In the genomic region with DNA sequence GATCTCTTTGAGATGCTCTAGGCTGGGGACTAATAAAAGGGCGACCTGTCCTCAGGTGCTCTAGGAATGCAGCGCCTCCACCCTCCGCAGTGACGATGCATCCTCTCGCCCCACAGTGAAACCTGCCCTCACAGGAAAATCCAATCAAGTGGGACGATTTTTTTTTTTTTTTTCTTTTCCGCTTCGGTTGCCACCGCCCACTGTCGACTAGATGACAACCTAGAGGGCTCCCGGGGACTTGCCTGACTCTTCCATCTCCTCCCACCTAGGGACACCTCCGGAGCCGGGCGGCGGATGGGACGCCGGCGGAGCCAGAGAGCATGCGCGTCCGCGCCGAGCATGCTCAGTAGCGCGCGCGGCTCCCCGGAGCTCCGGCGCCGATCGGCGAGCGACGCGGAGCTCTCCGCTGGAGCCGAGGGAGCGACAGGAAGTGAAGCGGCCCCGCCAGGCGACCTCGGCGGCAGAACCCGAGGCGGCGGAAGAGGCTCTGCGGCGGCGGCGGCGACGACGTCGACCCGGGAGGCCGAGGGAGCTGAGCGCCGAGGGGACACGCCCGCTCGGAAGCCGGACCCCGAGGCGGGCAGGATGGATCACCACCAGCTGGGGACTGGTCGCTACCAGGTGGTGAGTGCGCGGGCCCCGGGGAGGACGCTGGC, we compare ENCODE assay signal across 8 mouse cellular contexts. TPM values are rescaled to one million over a fixed set of nuclear protein-coding genes. Genes with fewer than 3 reads are reported as not detected.
DNase-seq lines count a peak whose midpoint lies in the region; ATAC-seq and TF ChIP-seq lines count a peak whose summit lies in the region.

A gene (plus strand): TSS at position 195 of the 656 bp plus-strand sequence.

- peak within 1 kb of the TSS; percentile 98 for H3K4me2 ChIP-seq in CH12.LX (ENCODE audit: insufficient read depth, low read depth, poor library complexity, severe bottlenecking)
- H3K4me2 ChIP-seq in forebrain, embryonic 11.5 days (ENCODE audit: low read depth, low read length, severe bottlenecking): peak within 1 kb of the TSS; percentile 71
- peak within 1 kb of the TSS; percentile 78 for H3K4me2 ChIP-seq in heart, embryonic 16.5 days (ENCODE audit: low read depth, low read length)
- peak within 1 kb of the TSS; percentile 57 for H3K4me2 ChIP-seq in neural tube, embryonic 15.5 days

- peak; percentile 95 for ATAC-seq in forebrain, embryonic 11.5 days (replicated peaks; ENCODE audit: low FRiP score)
- peak; percentile 97 for ATAC-seq in heart, embryonic 16.5 days (replicated peaks; ENCODE audit: extremely low read depth, insufficient read depth, low FRiP score)
- ATAC-seq in neural tube, embryonic 15.5 days (ENCODE audit: low FRiP score): peak; percentile 98

- no peak for TF ChIP-seq RAD21 in CH12.LX (IDR thresholded peaks at IDR 0.05; ENCODE audit: low read depth, low read length)

- peak within 1 kb of the TSS; percentile 35 to 82 (median 72) for H3K4me3 ChIP-seq in CH12.LX (replicated peaks in 1 of 3; ENCODE audit: low read depth in 2 of 3, low read length in 2 of 3, poor library complexity in 1 of 3)
- peak within 1 kb of the TSS; percentile 87 for H3K4me3 ChIP-seq in forebrain, embryonic 11.5 days (ENCODE audit: low read depth, low read length)
- peak within 1 kb of the TSS; percentile 94 for H3K4me3 ChIP-seq in heart, embryonic 16.5 days (ENCODE audit: low read length)
- H3K4me3 ChIP-seq in neural tube, embryonic 15.5 days (replicated peaks): peak within 1 kb of the TSS; percentile 80

- no peaks in the 10 kb centered on the region for H3K9me3 ChIP-seq in CH12.LX (replicated peaks; ENCODE audit: low read length)
- no peaks in the 10 kb centered on the region for H3K9me3 ChIP-seq in forebrain, embryonic 11.5 days (ENCODE audit: control insufficient read depth, low read length)
- H3K9me3 ChIP-seq in heart, embryonic 16.5 days (replicated peaks; ENCODE audit: control insufficient read depth, low read length): no peaks in the 10 kb centered on the region
- no peaks in the 10 kb centered on the region for H3K9me3 ChIP-seq in neural tube, embryonic 15.5 days (replicated peaks)

- TF ChIP-seq POLR2A in CH12.LX (IDR thresholded peaks at IDR 0.05; ENCODE audit: low read depth, low read length): peak; percentile 69

- TF ChIP-seq EP300 in CH12.LX (IDR thresholded peaks at IDR 0.05; ENCODE audit: low read length): no peak

- in situ Hi-C loops in CH12.LX (cut with MboI; ENCODE audit: low pct_ligation_motif_present, low pct_unique_long_range_greater_than_20kb, low sequenced_read_pairs): no loop called here

- no peak within 1 kb of the TSS; the same call in 1 of the 2 replicates for H3K27ac ChIP-seq in CH12.LX (ENCODE audit: insufficient read depth, low read depth)
- H3K27ac ChIP-seq in forebrain, embryonic 11.5 days (ENCODE audit: low read depth, low read length): peak within 1 kb of the TSS; percentile 84
- H3K27ac ChIP-seq in heart, embryonic 16.5 days (ENCODE audit: low read length): peak within 1 kb of the TSS; percentile 92
- H3K27ac ChIP-seq in neural tube, embryonic 15.5 days (replicated peaks): peak within 1 kb of the TSS; percentile 93

- no peak for TF ChIP-seq CTCF in CH12.LX (conservative IDR thresholded peaks at IDR 0.05 in 1 of 2, IDR thresholded peaks at IDR 0.05 in 1 of 2; ENCODE audit: low read depth in 2 of 2, low read length in 2 of 2)

- H3K79me2 ChIP-seq in CH12.LX (replicated peaks; ENCODE audit: control insufficient read depth, extremely low read depth, insufficient read depth, poor library complexity, severe bottlenecking): no peaks in the 10 kb centered on the region; the same call in 1 of the 2 replicates

- peaks cover 0 to 7% of the 10 kb centered on the region in 2 experiments; a peak in 2 of 4 replicates for H3K4me1 ChIP-seq in CH12.LX (ENCODE audit: control insufficient read depth in 1 of 2, insufficient read depth in 2 of 2)
- H3K4me1 ChIP-seq in forebrain, embryonic 11.5 days (replicated peaks; ENCODE audit: control insufficient read depth, insufficient read depth, low read length): no peaks in the 10 kb centered on the region
- H3K4me1 ChIP-seq in heart, embryonic 16.5 days (ENCODE audit: control insufficient read depth, insufficient read depth, low read length): peaks cover 6% of the 10 kb centered on the region; the same call in 1 of the 2 replicates
- peaks cover 19% of the 10 kb centered on the region for H3K4me1 ChIP-seq in neural tube, embryonic 15.5 days

- peaks cover 6% of the 10 kb centered on the region for H3K27me3 ChIP-seq in CH12.LX (replicated peaks)
- H3K27me3 ChIP-seq in forebrain, embryonic 11.5 days (ENCODE audit: control insufficient read depth, insufficient read depth, low read length): no peaks in the 10 kb centered on the region
- peaks cover 2% of the 10 kb centered on the region; the same call in 1 of the 2 replicates for H3K27me3 ChIP-seq in heart, embryonic 16.5 days (ENCODE audit: control insufficient read depth, insufficient read depth, low read length)
- no peaks in the 10 kb centered on the region for H3K27me3 ChIP-seq in neural tube, embryonic 15.5 days (replicated peaks)

- peak; percentile 77 for DNase-seq in CH12.LX (ENCODE audit: extremely low read depth)
- DNase-seq in c-Kit-positive CD71-negative TER-119-negative erythroid progenitor cells, embryonic 14.5 days (ENCODE audit: low read depth): peak; percentile 64
- DNase-seq in forebrain, embryonic 11.5 days (ENCODE audit: low spot score): peak; percentile 90
- DNase-seq in kidney, postnatal 4 days: peak; percentile 86 to 92
- peak; percentile 82 to 90 for DNase-seq in lung, adult 18-20 months
- peak; percentile 88 for DNase-seq in testis, postnatal 14 days (ENCODE audit: low spot score)

- H3K9ac ChIP-seq in CH12.LX (ENCODE audit: insufficient read depth, low read depth): peak within 1 kb of the TSS; percentile 41
- peak within 1 kb of the TSS; percentile 92 for H3K9ac ChIP-seq in forebrain, embryonic 11.5 days (ENCODE audit: low read length)
- H3K9ac ChIP-seq in heart, embryonic 16.5 days (ENCODE audit: low read length): peak within 1 kb of the TSS; percentile 97
- H3K9ac ChIP-seq in neural tube, embryonic 15.5 days (replicated peaks): peak within 1 kb of the TSS; percentile 89

- under 1% methylated on average over 57 of the region's 70 CpGs for WGBS in forebrain, embryonic 11.5 days
- 1% methylated on average over 65 of the region's 70 CpGs for WGBS in heart, embryonic 16.5 days
- under 1% methylated on average over 70 of the region's 70 CpGs for WGBS in neural tube, embryonic 15.5 days

- dilution Hi-C loops in CH12.LX (cut with MboI; ENCODE audit: extremely low pct_ligation_motif_present, extremely low pct_unique_long_range_greater_than_20kb, low sequenced_read_pairs): no loop called here

- no peaks in the 10 kb centered on the region for H3K36me3 ChIP-seq in CH12.LX (replicated peaks in 1 of 2; ENCODE audit: control insufficient read depth in 1 of 2, insufficient read depth in 1 of 2, low read length in 1 of 2)
- H3K36me3 ChIP-seq in forebrain, embryonic 11.5 days (ENCODE audit: control insufficient read depth, insufficient read depth, low read length): no peaks in the 10 kb centered on the region
- H3K36me3 ChIP-seq in heart, embryonic 16.5 days (ENCODE audit: control insufficient read depth, insufficient read depth): no peaks in the 10 kb centered on the region
- no peaks in the 10 kb centered on the region for H3K36me3 ChIP-seq in neural tube, embryonic 15.5 days

TF ChIP-seq in CH12.LX, 34 proteins besides CTCF, POLR2A, EP300 and RAD21:
- no peak for TF ChIP-seq E2F4 (IDR thresholded peaks at IDR 0.05; ENCODE audit: insufficient replicate concordance, low read depth, low read length)
- TF ChIP-seq SIN3A (IDR thresholded peaks at IDR 0.05; ENCODE audit: low read length): 0 out of 2 replicates have a peak, but pooled peaks have one; percentile 23
- TF ChIP-seq TCF12 (IDR thresholded peaks at IDR 0.05; ENCODE audit: low read depth, low read length): peak; percentile 60; the same call in 1 of the 2 replicates
- peak; percentile 72 for TF ChIP-seq NELFE (IDR thresholded peaks at IDR 0.05; ENCODE audit: low read depth, low read length)
- peak; percentile 83 for TF ChIP-seq ZNF384 (IDR thresholded peaks at IDR 0.05; ENCODE audit: low read depth, low read length)
- peak; percentile 57 for TF ChIP-seq HCFC1 (IDR thresholded peaks at IDR 0.05; ENCODE audit: low read depth, low read length)
- TF ChIP-seq ZMIZ1 (IDR thresholded peaks at IDR 0.05; ENCODE audit: low read depth, low read length): peak; percentile 73
- TF ChIP-seq POLR2AphosphoS2 (IDR thresholded peaks at IDR 0.05; ENCODE audit: low read depth, low read length): no peak
- peak; percentile 55; the same call in 1 of the 2 replicates for TF ChIP-seq KAT2A (IDR thresholded peaks at IDR 0.05; ENCODE audit: insufficient replicate concordance, low read length)
- TF ChIP-seq SMC3 (IDR thresholded peaks at IDR 0.05; ENCODE audit: low read depth, low read length): no peak
- 0 out of 2 replicates have a peak, but pooled peaks have one; percentile 45 for TF ChIP-seq MEF2A (IDR thresholded peaks at IDR 0.05; ENCODE audit: borderline replicate concordance, low read depth, low read length)
- TF ChIP-seq MAX (IDR thresholded peaks at IDR 0.05; ENCODE audit: low read length): peak; percentile 29; the same call in 1 of the 2 replicates
- TF ChIP-seq MXI1 (IDR thresholded peaks at IDR 0.05; ENCODE audit: low read depth, low read length): 0 out of 2 replicates have a peak, but pooled peaks have one; percentile 31
- TF ChIP-seq ELF1 (IDR thresholded peaks at IDR 0.05; ENCODE audit: low read depth, low read length): peak; percentile 78
- peak; percentile 77; the same call in 1 of the 2 replicates for TF ChIP-seq UBTF (IDR thresholded peaks at IDR 0.05; ENCODE audit: low read depth, low read length)
- peak; percentile 97 for TF ChIP-seq NRF1 (IDR thresholded peaks at IDR 0.05; ENCODE audit: low read depth, low read length)
- TF ChIP-seq MAFK (IDR thresholded peaks at IDR 0.05; ENCODE audit: insufficient replicate concordance, low read length): no peak

RNA-seq across cellular contexts. Expression of the gene that starts here (rescaled TPM):
- total RNA-seq in CH12.LX (2012; rRNA removed) (12.6 and 14.1 TPM in 2 replicates), CH12.LX (2014; rRNA removed) (49.4 and 49.6 TPM in 2 replicates)
- polyA plus RNA-seq in CH12.LX (2012; ENCODE audit: insufficient read length, low read depth): 18.0 and 19.0 TPM in 2 replicates
- 57.1 and 57.2 TPM in 2 replicates for polyA plus RNA-seq in forebrain, embryonic 11.5 days (2014; fragmentation: Nextera tagmentation; extraction: Ambion mirVana)
- 44.1 and 57.3 TPM in 2 replicates for polyA plus RNA-seq in heart, embryonic 16.5 days (2015; fragmentation: Nextera tagmentation; extraction: Ambion mirVana)
- 111 and 120 TPM in 2 replicates for polyA plus RNA-seq in neural tube, embryonic 15.5 days (2015; fragmentation: Nextera tagmentation; extraction: Ambion mirVana)

Comparison
In these comparisons a context has a peak if more than half of its experiments do, and no peak if none do; other contexts are left out.
1. H3K9ac ChIP-seq: peak in every context shown above with its lines; median percentile 97 in heart, embryonic 16.5 days; 92 in forebrain, embryonic 11.5 days; 89 in neural tube, embryonic 15.5 days; 41 in CH12.LX.